Comparison of ENCODE assay signal across 9 mouse cellular contexts in genomic region chr7:58584241-58584820, GRCm38 (mm10).
DNase-seq lines count a peak whose midpoint lies in the region; ATAC-seq and TF ChIP-seq lines count a peak whose summit lies in the region.
"Had no signal": no experiment of that assay in that cellular context is flagged by ENCODE, and none has a peak within 500 bp of the region (broad histone marks: within the 10 kb centered on the region; RNA-seq: fewer than 3 reads in every experiment).

No protein-coding gene starts in this region.

- WGBS in kidney, adult 2 months, result 14% methylated on average over 4 of the region's 4 CpGs
- WGBS in liver, embryonic 11.5 days, result 25% methylated on average over 4 of the region's 4 CpGs
- 39% methylated on average over 4 of the region's 4 CpGs for WGBS in neural tube, embryonic 11.5 days

- H3K27ac ChIP-seq in kidney, adult 2 months (ENCODE audit: insufficient read depth, low read depth, low read length), result no peak overlapping the region
- H3K27ac ChIP-seq in liver, embryonic 11.5 days (ENCODE audit: low read depth, low read length), result no peak overlapping the region
- H3K27ac ChIP-seq in neural tube, embryonic 11.5 days (ENCODE audit: low read depth, low read length), result no peak overlapping the region
- H3K27ac ChIP-seq: limb, embryonic 15.5 days had no signal

- TF ChIP-seq POLR2A in kidney, adult 2 months (IDR thresholded peaks at IDR 0.05; ENCODE audit: low read depth, low read length), result no peak

- H3K9ac ChIP-seq in liver, embryonic 11.5 days (ENCODE audit: low read depth, low read length), result no peak overlapping the region
- no peak overlapping the region for H3K9ac ChIP-seq in neural tube, embryonic 11.5 days (ENCODE audit: low read length)
- H3K9ac ChIP-seq: limb, embryonic 15.5 days had no signal

- H3K4me3 ChIP-seq in kidney, adult 2 months (ENCODE audit: insufficient read depth, low read depth, low read length), result no peak overlapping the region
- H3K4me3 ChIP-seq in liver, embryonic 11.5 days (ENCODE audit: low read depth, low read length), result no peak overlapping the region
- no peak overlapping the region for H3K4me3 ChIP-seq in neural tube, embryonic 11.5 days (ENCODE audit: low read depth, low read length)
- H3K4me3 ChIP-seq: limb, embryonic 15.5 days had no signal

- no peaks in the 10 kb centered on the region for H3K36me3 ChIP-seq in kidney, adult 2 months (ENCODE audit: control insufficient read depth, insufficient read depth, low read length)
- no peaks in the 10 kb centered on the region for H3K36me3 ChIP-seq in liver, embryonic 11.5 days (ENCODE audit: control insufficient read depth, insufficient read depth, low read length)
- H3K36me3 ChIP-seq in neural tube, embryonic 11.5 days (ENCODE audit: control insufficient read depth, insufficient read depth, low read length), result no peaks in the 10 kb centered on the region
- H3K36me3 ChIP-seq: limb, embryonic 15.5 days had no signal

- peak; percentile 9 to 21 for DNase-seq in right cerebral cortex, adult 2 months (ENCODE audit: low spot score in 2 of 2)
- DNase-seq in right cerebral cortex, postnatal 36 days (ENCODE audit: low spot score in 2 of 2), result no peak
- peak; percentile 21 for DNase-seq in cerebellum, adult 9-10 months
- peak; percentile 55 for DNase-seq in gastrocnemius, adult 18-20 months (ENCODE audit: low spot score)
- peak; percentile 38 for DNase-seq in kidney, adult 2 months
- DNase-seq in liver, embryonic 11.5 days (ENCODE audit: low spot score), result no peak
- peak; percentile 56 for DNase-seq in neural tube, embryonic 11.5 days (ENCODE audit: low spot score)
- peak; percentile 71 for DNase-seq in testis, postnatal 10 days (ENCODE audit: low spot score)

- ATAC-seq in liver, embryonic 11.5 days (replicated peaks; ENCODE audit: low FRiP score), result 0 out of 2 replicates have a peak, but pooled peaks have one; percentile 43
- ATAC-seq in neural tube, embryonic 11.5 days (ENCODE audit: insufficient read depth, low FRiP score, low TSS enrichment), result peak; percentile 72; the same call in 1 of the 2 replicates

- no peak overlapping the region for H3K4me2 ChIP-seq in liver, embryonic 11.5 days
- H3K4me2 ChIP-seq in neural tube, embryonic 11.5 days (ENCODE audit: low read depth), result no peak overlapping the region
- H3K4me2 ChIP-seq: limb, embryonic 15.5 days had no signal

- peak; percentile 90 for TF ChIP-seq CTCF in kidney, adult 2 months (conservative IDR thresholded peaks at IDR 0.05; ENCODE audit: insufficient read depth, insufficient read length, low read depth, low read length)

- no peaks in the 10 kb centered on the region for H3K9me3 ChIP-seq in liver, embryonic 11.5 days (ENCODE audit: control insufficient read depth, low read length)
- no peaks in the 10 kb centered on the region for H3K9me3 ChIP-seq in neural tube, embryonic 11.5 days (ENCODE audit: control insufficient read depth, low read length)
- H3K9me3 ChIP-seq: limb, embryonic 15.5 days had no signal

- no peaks in the 10 kb centered on the region for H3K27me3 ChIP-seq in kidney, adult 2 months (replicated peaks; ENCODE audit: control insufficient read depth, insufficient read depth, low read length)
- H3K27me3 ChIP-seq in liver, embryonic 11.5 days (replicated peaks; ENCODE audit: control insufficient read depth, insufficient read depth, low read length), result no peaks in the 10 kb centered on the region
- H3K27me3 ChIP-seq in neural tube, embryonic 11.5 days (ENCODE audit: control insufficient read depth, insufficient read depth, low read length), result no peaks in the 10 kb centered on the region
- H3K27me3 ChIP-seq: limb, embryonic 15.5 days had no signal

- no peaks in the 10 kb centered on the region for H3K4me1 ChIP-seq in kidney, adult 2 months (ENCODE audit: control insufficient read depth, insufficient read depth, low read length)
- H3K4me1 ChIP-seq in liver, embryonic 11.5 days (replicated peaks; ENCODE audit: control insufficient read depth, insufficient read depth, low read length), result no peaks in the 10 kb centered on the region
- no peaks in the 10 kb centered on the region for H3K4me1 ChIP-seq in neural tube, embryonic 11.5 days (ENCODE audit: control insufficient read depth, insufficient read depth, low read length)

Comparison
In these comparisons a context has a peak if more than half of its experiments do, and no peak if none do; other contexts are left out.
1. DNase-seq: peak in right cerebral cortex, adult 2 months (2 of 2), cerebellum, adult 9-10 months (single experiment), gastrocnemius, adult 18-20 months (single experiment), kidney, adult 2 months (single experiment), neural tube, embryonic 11.5 days (single experiment) and testis, postnatal 10 days (single experiment); none in right cerebral cortex, postnatal 36 days (0 of 2) and liver, embryonic 11.5 days (single experiment).